Mouse (Mus musculus) T-cell, adult 2 months (primary cell): ENCODE measurements at regions not wholly inside any gene's neighbourhood (a gene's known extent, or its start where the extent isn't known, plus 50 kb on each side); places are given as distances from the start of the nearest gene placed in this dataset.

ENCODE experiments used
- DNase-seq: peaks from one replicate; pipeline ENCODE4 v3.0.0; 2022; ENCODE audit warnings: low spot score

DNA sequence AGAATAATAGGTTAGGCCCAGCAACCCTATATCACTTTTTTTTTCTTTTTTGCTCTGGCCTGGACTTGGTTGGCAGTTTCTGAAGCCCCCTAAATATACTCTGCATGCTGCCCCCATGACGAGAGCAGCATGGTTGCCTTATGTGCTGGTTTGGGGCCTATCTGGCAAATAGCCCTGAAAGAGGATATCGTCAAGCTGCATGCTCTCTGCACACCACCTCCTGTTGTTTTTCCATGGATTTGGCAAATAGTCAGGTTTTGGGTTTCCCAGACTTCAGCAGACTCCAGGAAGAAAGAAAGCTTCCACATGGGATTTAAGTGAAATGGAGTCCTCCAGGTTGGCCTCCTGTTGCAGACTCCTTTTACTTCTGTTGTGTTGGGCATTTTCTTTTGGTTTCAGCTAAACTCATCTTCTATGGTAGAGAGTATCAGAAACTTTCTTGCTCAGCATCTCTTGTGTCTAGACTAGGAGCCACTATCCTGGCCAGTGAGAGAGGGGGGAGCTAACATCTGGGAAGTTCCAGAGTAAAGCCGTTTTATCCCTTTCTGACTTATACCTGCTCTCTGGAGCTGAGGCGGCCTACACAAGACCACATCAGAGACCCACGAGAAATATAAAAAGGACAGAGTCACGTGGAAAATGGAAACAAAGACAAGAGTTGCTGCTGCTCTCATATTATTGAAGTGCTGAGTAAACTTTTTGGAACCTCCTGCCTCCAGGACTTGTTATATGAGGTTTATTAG lies 140.4 kb upstream of the Egfl6 start:
- no peak for DNase-seq

- no peak for DNase-seq
These were observed 132.6 kb upstream of the Egfl6 start for GRCm38 (mm10) chrX:166718075-166718474.

DNA sequence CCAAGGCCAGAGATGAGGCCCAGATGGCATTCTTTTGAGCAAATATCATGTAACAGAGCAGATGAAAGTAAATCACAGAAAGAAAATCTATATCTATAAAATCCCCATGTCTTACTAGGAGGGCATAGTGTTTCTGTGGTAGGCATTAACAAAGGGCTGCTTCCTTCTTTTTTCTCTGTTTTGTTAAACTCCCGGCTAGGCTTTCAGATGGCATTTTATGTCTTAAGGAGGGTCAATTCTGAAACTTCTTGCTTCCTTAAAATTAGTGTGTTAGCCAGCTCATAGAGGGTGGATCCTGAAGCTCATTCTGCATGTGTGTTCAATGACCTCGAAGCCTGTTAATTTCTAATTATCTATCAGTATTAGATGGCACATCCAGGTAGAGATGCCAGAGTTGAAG lies 123.8 kb upstream of the Egfl6 start:
- no peak for DNase-seq

GRCm38 (mm10) chrX:166708106-166708505 lies 122.6 kb upstream of the Egfl6 start:
- DNase-seq, result no peak

DNA sequence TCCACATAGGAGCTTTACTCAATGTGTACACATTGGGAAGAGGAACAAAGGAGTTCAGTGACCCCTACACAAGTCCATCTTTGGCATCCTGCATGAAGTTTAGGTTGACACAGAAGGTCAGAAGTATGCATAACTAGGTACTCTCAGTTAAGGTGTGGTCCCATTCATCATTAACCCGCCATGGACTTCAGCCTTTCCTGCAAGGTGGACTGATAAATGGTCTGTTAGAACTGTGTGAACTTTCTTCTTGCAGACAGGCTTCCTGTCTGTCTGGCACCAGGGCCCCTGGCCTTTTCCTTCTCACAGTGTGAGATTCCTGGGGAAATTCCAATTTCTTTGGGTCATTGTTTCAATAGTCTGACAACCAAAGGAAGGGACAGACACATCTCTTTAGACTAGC lies 121.5 kb upstream of the Egfl6 start:
- no peak for DNase-seq

- no peak for DNase-seq
These were observed 118.8 kb upstream of the Egfl6 start for GRCm38 (mm10) chrX:166704311-166704710.

DNA sequence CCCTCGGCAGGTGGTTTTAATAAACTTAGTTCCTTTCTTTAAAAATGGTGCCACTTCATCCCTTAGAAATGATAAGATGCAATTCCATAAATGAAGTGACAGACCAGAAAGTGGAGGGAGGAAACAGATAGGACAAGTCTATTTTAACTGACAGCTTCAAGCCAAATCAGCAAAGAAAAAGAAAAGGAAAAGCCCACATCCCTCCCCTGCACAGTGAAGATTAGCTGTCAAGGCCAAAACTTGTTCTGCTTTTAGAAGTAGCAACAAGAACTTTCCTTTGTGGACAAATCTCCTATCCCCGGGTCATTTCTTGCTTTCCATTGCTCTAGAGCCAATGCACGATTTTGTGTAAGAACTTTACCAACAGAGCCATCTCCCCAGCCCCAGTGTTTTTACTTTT lies 108.7 kb upstream of the Egfl6 start:
- no peak for DNase-seq

- peak; percentile 0 for DNase-seq
These were observed 103.3 kb upstream of the Egfl6 start for GRCm38 (mm10) chrX:166688779-166689178.

DNA sequence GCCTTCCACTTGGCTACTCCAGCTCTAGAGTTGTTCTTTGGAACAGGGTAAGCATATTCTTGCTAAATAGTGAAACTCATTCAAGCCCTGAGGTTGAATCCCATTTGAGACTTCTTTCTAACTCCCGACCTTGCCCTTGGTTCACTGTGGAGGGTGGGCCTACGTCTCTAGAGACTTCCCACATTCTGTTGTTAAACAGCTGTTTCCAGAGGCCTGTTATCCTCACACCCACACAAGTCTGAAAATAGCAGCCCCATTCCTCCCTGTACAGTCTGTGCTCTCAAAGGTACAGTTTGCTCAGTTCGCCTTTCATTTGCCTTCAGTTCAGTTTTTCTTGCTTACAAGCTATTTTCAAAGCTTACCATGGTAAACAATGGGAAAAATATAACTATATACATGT lies 87.9 kb upstream of the Egfl6 start:
- DNase-seq, result no peak

- DNase-seq, result no peak
These were observed 87.1 kb upstream of the Egfl6 start for GRCm38 (mm10) chrX:166672617-166673016.

DNA sequence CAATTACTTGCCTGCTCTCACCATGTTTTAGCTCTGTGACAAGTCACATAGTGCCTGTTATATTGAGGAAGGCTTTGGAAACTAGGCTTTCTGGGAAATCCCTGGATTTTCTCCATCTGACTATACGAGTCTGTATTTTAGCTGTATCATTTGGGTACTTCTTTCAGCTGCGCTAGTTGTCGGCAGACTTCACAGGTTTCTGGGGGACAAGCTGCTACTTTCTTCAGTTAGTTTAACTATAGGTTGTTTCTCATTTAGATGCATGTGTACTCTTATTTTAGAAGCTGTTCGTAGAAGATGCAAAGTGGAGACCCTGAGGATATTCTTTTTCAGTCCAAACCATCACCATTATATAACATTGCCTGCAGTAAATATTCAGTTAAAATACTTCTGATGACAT lies 86.3 kb upstream of the Egfl6 start:
- DNase-seq, result no peak

DNA sequence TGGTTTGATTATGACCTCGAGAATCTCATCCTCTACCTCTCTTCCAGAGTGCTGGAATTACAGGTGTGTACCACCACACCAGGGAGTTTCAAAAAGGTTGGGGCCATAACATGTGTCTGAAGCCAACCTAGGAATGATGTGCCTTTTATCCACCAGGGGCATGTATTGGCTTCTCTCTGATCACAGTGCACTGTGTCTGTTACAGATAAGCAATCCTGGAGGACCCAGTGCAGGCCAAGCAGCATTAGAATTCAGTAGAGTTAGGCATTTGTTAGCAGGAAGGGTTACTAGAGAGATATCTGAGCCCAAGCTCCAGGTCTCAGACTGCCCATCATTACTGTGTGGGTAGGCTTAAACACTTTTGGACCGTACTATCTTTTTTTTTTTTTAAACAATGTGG lies 80.8 kb upstream of the Egfl6 start:
- no peak for DNase-seq

DNA sequence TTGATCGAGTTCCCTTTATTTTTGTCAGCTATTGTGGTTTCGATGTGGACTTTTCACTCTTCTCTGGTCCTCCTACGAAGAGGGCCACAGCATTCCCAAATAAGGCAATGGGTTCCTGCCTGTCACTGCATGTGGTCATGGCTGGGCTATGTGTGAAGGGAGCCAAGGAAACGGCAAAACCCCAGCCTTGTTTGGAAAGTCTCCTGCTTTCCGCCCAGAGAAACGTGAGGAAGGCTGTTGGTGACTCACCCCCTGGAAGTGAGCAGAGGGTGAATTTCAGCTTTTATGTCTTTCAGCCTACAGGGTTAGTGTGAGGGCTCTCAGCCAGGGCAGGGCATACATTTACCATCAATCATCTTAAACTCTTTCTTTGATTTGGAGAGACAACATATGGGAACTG lies 76.3 kb upstream of the Egfl6 start:
- DNase-seq, result peak; percentile 43

GRCm38 (mm10) chrX:166661043-166661718 lies 75.7 kb upstream of the Egfl6 start:
- peak; percentile 70 for DNase-seq

GRCm38 (mm10) chrX:166660715-166661042 lies 75.2 kb upstream of the Egfl6 start:
- no peak for DNase-seq

DNA sequence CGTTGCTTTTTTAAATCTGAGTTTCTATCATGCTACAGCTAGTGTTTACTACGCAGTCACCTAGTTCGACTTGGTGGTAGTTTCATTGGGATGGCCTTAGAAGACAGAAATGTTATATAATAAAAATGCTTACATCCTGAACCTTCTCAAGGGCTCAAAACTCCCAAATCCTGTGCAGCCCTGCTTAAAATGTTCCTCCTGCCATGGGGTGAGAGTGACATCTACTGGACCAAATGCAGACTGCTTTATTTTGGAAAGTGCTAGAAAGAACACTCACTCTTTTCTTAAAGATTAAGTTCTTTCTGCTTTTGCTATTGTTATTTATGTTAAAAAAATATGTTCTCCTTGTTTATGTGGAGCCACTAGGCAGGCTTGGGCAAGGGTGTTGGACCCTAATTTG lies 66.9 kb upstream of the Egfl6 start:
- peak; percentile 15 for DNase-seq

- DNase-seq, result peak; percentile 15
These were observed 60.2 kb upstream of the Egfl6 start for GRCm38 (mm10) chrX:166645713-166646112.

- no peak for DNase-seq
These were observed 55.7 kb upstream of the Egfl6 start for GRCm38 (mm10) chrX:166641256-166641655.

DNA sequence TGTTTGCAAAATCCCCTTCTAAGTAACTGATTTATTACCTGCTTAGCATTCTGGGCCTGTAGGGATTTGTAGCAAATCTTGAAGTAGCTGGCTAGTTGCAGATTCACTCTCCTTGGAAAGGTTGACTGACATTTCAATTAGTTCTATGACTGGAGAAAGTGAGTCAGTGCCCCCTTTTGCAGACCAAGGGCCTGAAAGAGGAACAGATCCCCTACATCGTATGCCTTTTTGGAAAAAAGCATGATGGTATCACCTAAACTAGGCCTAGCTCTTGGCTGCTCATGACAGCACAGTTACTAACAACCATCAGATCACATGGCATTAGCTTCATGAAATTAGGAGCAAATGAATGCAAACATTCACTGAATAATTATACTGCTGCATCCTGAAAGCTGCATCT lies 54.7 kb upstream of the Egfl6 start:
- no peak for DNase-seq
